Mouse (Mus musculus): Measurements from ENCODE around the gene Elmod3. TPM values are rescaled to one million over a fixed set of nuclear protein-coding genes. Genes with fewer than 3 reads are reported as not detected.
A peak's percentile ranks its signal among the peaks of the same experiment; 100 is the strongest.
"Not testable (repeated sequence)": the region's sequence is repeated elsewhere in the genome, so short reads cannot be mapped to it uniquely, and the experiment has no call there.

The Elmod3 gene
- total RNA-seq, 1 experiment, result 4.3 TPM

GRCm38 (mm10) chr6:72534035-72534809, 64.0 kb downstream of the Elmod3 start:
- no peak for DNase-seq (ENCODE audit: low read depth, low spot score)
- Histone ChIP-seq H3K4me3 (ENCODE audit: insufficient read depth in 1 of 2, low read depth in 1 of 2, low read length in 2 of 2, poor library complexity in 1 of 2, severe bottlenecking in 1 of 2) (no peak overlapping the region), H3K4me1 (ENCODE audit: control insufficient read depth in 2 of 2, insufficient read depth in 2 of 2, low read length in 2 of 2, poor library complexity in 1 of 2) (peaks cover 0 to 3% of the 10 kb centered on the region in 2 experiments; a peak in 1 of 4 replicates), H3K9me3 (ENCODE audit: control insufficient read depth, insufficient read depth, low read depth, low read length) (no peaks in the 10 kb centered on the region), H3K36me3 (ENCODE audit: control insufficient read depth, insufficient read depth, low read length, poor library complexity, severe bottlenecking) (no peaks in the 10 kb centered on the region), H3K27ac (ENCODE audit: insufficient read depth, low read depth, low read length, poor library complexity, severe bottlenecking) (no peak overlapping the region), H3K9ac (ENCODE audit: insufficient read depth, low read depth, low read length, poor library complexity, severe bottlenecking) (no peak overlapping the region)
- in situ Hi-C loops (cut with MboI; ENCODE audit: low sequenced_read_pairs in 2 of 2, unreplicated experiment in 2 of 2), result no loop called here
- TF ChIP-seq ZNF384 (IDR thresholded peaks at IDR 0.05; ENCODE audit: low read depth, low read length), result no peak
- TF ChIP-seq ZC3H11A (IDR thresholded peaks at IDR 0.05; ENCODE audit: borderline replicate concordance, low read depth, low read length), result peak; percentile 97

- H3K27ac ChIP-seq (ENCODE audit: insufficient read depth, low read depth, low read length, poor library complexity, severe bottlenecking); H3K9ac ChIP-seq (ENCODE audit: insufficient read depth, low read depth, low read length, poor library complexity, severe bottlenecking); H3K9me3 ChIP-seq (ENCODE audit: control insufficient read depth, insufficient read depth, low read depth, low read length); DNase-seq (ENCODE audit: low read depth, low spot score); H3K4me3 ChIP-seq (ENCODE audit: insufficient read depth in 1 of 2, low read depth in 1 of 2, low read length in 2 of 2, poor library complexity in 1 of 2, severe bottlenecking in 1 of 2); H3K36me3 ChIP-seq (ENCODE audit: control insufficient read depth, insufficient read depth, low read length, poor library complexity, severe bottlenecking); in situ Hi-C loops (cut with MboI; ENCODE audit: low sequenced_read_pairs in 2 of 2, unreplicated experiment in 2 of 2); H3K4me1 ChIP-seq (ENCODE audit: control insufficient read depth in 2 of 2, insufficient read depth in 2 of 2, low read length in 2 of 2, poor library complexity in 1 of 2): not testable (repeated sequence)
Observed at GRCm38 (mm10) chr6:72533555-72533954, 64.7 kb downstream of the Elmod3 start.

- H3K4me1 ChIP-seq (ENCODE audit: control insufficient read depth in 2 of 2, insufficient read depth in 2 of 2, low read length in 2 of 2, poor library complexity in 1 of 2), result peaks cover 0 to 3% of the 10 kb centered on the region in 2 experiments; a peak in 1 of 4 replicates
- H3K27ac ChIP-seq (ENCODE audit: insufficient read depth, low read depth, low read length, poor library complexity, severe bottlenecking), result no peak overlapping the region
- no peak overlapping the region for H3K4me3 ChIP-seq (ENCODE audit: insufficient read depth in 1 of 2, low read depth in 1 of 2, low read length in 2 of 2, poor library complexity in 1 of 2, severe bottlenecking in 1 of 2)
- H3K36me3 ChIP-seq (ENCODE audit: control insufficient read depth, insufficient read depth, low read length, poor library complexity, severe bottlenecking), result no peaks in the 10 kb centered on the region
- TF ChIP-seq MAFK (IDR thresholded peaks at IDR 0.05; ENCODE audit: insufficient read depth, low read depth, low read length), result no peak
- TF ChIP-seq HCFC1 (IDR thresholded peaks at IDR 0.05; ENCODE audit: borderline replicate concordance, insufficient read depth, low read length), result no peak
- TF ChIP-seq ZC3H11A (IDR thresholded peaks at IDR 0.05; ENCODE audit: borderline replicate concordance, low read depth, low read length), result no peak
- no peak for TF ChIP-seq CHD2 (IDR thresholded peaks at IDR 0.05; ENCODE audit: low read depth, low read length)
- TF ChIP-seq ZNF384 (IDR thresholded peaks at IDR 0.05; ENCODE audit: low read depth, low read length), result no peak
- H3K9me3 ChIP-seq (ENCODE audit: control insufficient read depth, insufficient read depth, low read depth, low read length), result no peaks in the 10 kb centered on the region
- H3K9ac ChIP-seq (ENCODE audit: insufficient read depth, low read depth, low read length, poor library complexity, severe bottlenecking), result no peak overlapping the region
- no peak for DNase-seq (ENCODE audit: low read depth, low spot score)
- in situ Hi-C loops (cut with MboI; ENCODE audit: low sequenced_read_pairs in 2 of 2, unreplicated experiment in 2 of 2), result no loop called here
Observed at GRCm38 (mm10) chr6:72532580-72532979, 65.6 kb downstream of the Elmod3 start.

GRCm38 (mm10) chr6:72528410-72529151, 69.6 kb downstream of the Elmod3 start:
- TF ChIP-seq ZNF384 (IDR thresholded peaks at IDR 0.05; ENCODE audit: low read depth, low read length), result no peak
- no peak for TF ChIP-seq HCFC1 (IDR thresholded peaks at IDR 0.05; ENCODE audit: borderline replicate concordance, insufficient read depth, low read length)
- TF ChIP-seq MAFK (IDR thresholded peaks at IDR 0.05; ENCODE audit: insufficient read depth, low read depth, low read length), result no peak
- no peak for TF ChIP-seq CHD2 (IDR thresholded peaks at IDR 0.05; ENCODE audit: low read depth, low read length)
- TF ChIP-seq ZC3H11A (IDR thresholded peaks at IDR 0.05; ENCODE audit: borderline replicate concordance, low read depth, low read length), result no peak
- Histone ChIP-seq H3K36me3 (ENCODE audit: control insufficient read depth, insufficient read depth, low read length, poor library complexity, severe bottlenecking) (no peaks in the 10 kb centered on the region), H3K4me3 (ENCODE audit: insufficient read depth in 1 of 2, low read depth in 1 of 2, low read length in 2 of 2, poor library complexity in 1 of 2, severe bottlenecking in 1 of 2) (no peak overlapping the region), H3K9me3 (ENCODE audit: control insufficient read depth, insufficient read depth, low read depth, low read length) (no peaks in the 10 kb centered on the region), H3K4me1 (ENCODE audit: control insufficient read depth in 2 of 2, insufficient read depth in 2 of 2, low read length in 2 of 2, poor library complexity in 1 of 2) (no peaks in the 10 kb centered on the region), H3K27ac (ENCODE audit: insufficient read depth, low read depth, low read length, poor library complexity, severe bottlenecking) (no peak overlapping the region), H3K9ac (ENCODE audit: insufficient read depth, low read depth, low read length, poor library complexity, severe bottlenecking) (no peak overlapping the region)
- in situ Hi-C loops (cut with MboI; ENCODE audit: low sequenced_read_pairs in 2 of 2, unreplicated experiment in 2 of 2), result no loop called here
- DNase-seq (ENCODE audit: low read depth, low spot score), result no peak

Data from ES-E14 (cell line).